Mouse (Mus musculus): Measurements from ENCODE around the gene Mrm3. TPM values are rescaled to one million over a fixed set of nuclear protein-coding genes. Genes with fewer than 3 reads are reported as not detected.

The Mrm3 gene
- polyA plus RNA-seq, 1 experiment from 2014 or later, result 29.3 TPM

Other genes starting within 250 kb of the Mrm3 start
- gene 1700016K19Rik, start 243.8 kb upstream of the Mrm3 start, polyA plus RNA-seq (2014; fragmentation: Nextera tagmentation; extraction: Ambion mirVana), result 0.31 and 0.50 TPM in 2 replicates
- 20.7 and 23.3 TPM in 2 replicates for gene Rflnb, start 215.9 kb upstream of the Mrm3 start, polyA plus RNA-seq (2014; fragmentation: Nextera tagmentation; extraction: Ambion mirVana)
- gene Vps53, start 64.1 kb upstream of the Mrm3 start, polyA plus RNA-seq (2014; fragmentation: Nextera tagmentation; extraction: Ambion mirVana), result 27.3 and 40.8 TPM in 2 replicates
- 25.5 and 26.5 TPM in 2 replicates for gene Fam57a, start 64.0 kb upstream of the Mrm3 start, polyA plus RNA-seq (2014; fragmentation: Nextera tagmentation; extraction: Ambion mirVana)
- gene Dbil5, start 26.1 kb upstream of the Mrm3 start, polyA plus RNA-seq (2014; fragmentation: Nextera tagmentation; extraction: Ambion mirVana), result 1.2 and 1.6 TPM in 2 replicates
- 18.8 and 43.8 TPM in 2 replicates for gene Gemin4, start 26.1 kb upstream of the Mrm3 start, polyA plus RNA-seq (2014; fragmentation: Nextera tagmentation; extraction: Ambion mirVana)
- 155 and 160 TPM in 2 replicates for gene Glod4, start within 50 bp of the Mrm3 start, polyA plus RNA-seq (2014; fragmentation: Nextera tagmentation; extraction: Ambion mirVana)
- 29.3 and 38.0 TPM in 2 replicates for gene Nxn, start 155.4 kb downstream of the Mrm3 start, polyA plus RNA-seq (2014; fragmentation: Nextera tagmentation; extraction: Ambion mirVana)
- gene Timm22, start 163.2 kb downstream of the Mrm3 start, polyA plus RNA-seq (2014; fragmentation: Nextera tagmentation; extraction: Ambion mirVana), result 113 and 139 TPM in 2 replicates

Data from kidney, embryonic 14.5 days (tissue).